Mouse (Mus musculus) olfactory bulb, adult 2 months (tissue): ENCODE data around the gene Mctp1.

Experiments used
- CTCF ChIP-seq: fragments of 200-500 bp; IDR thresholded peaks from 2 replicates; pipeline ENCODE4 v1.5.1; 2012; ENCODE audit warnings: low read depth, mild to moderate bottlenecking, low read length, moderate library complexity; ENCODE audit not compliant: insufficient read depth
- POLR2A ChIP-seq: fragments of 200-500 bp; IDR thresholded peaks from 2 replicates; pipeline ENCODE4 v1.6.1; 2012; ENCODE audit warnings: mild to moderate bottlenecking, low read depth, low read length, moderate library complexity; ENCODE audit not compliant: insufficient read depth

GRCm38 (mm10) chr13:76393106-76393505, 8.8 kb downstream of the Mctp1 start:
- TF ChIP-seq CTCF (no peak), POLR2A (no peak)
